Mouse (Mus musculus): ENCODE measurements at regions not wholly inside any gene's neighbourhood (a gene's known extent, or its start where the extent isn't known, plus 50 kb on each side); places are given as distances from the start of the nearest gene placed in this dataset.

DNA sequence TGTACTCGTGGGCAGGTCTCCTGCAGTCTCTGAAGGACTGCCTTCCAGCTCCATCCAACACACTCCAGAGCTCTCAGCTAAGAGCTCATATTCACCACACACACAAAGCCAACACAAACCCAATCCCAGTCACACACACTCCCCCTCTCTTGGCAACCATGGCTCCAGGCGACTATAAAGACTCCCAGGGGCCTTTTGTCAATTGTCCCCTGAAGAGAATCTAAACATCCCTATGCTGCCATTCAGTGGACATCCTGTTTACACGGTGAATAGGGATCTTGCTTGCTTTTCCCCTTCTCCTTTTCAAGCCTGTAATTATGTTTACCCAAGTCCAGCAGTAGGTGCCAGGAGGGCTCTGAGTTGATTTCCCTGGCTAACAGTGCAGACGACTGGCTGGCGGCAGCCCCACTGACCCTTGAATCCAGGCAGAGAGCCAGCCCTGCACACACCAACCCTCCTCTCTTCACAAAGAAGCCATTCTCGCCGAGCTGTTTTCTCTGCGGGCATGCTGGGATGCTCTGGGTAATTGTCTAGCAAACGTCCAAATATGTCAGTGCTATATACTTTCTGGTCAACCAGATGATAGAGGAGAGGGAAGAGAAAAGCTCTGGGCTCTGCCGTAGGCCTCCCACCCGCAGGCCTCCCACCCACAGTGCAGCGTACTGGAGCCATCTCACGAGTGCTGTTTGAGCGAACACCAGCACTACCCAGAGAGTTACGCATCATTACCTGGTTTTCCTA, 144.9 kb downstream of the Tbc1d30 start:
- TF ChIP-seq EP300 (optimal IDR thresholded peaks at IDR 0.05) = no peak
- no peak for TF ChIP-seq CTCF (IDR thresholded peaks at IDR 0.05; ENCODE audit: low read depth)
